Mouse (Mus musculus): Measurements from ENCODE around the gene Grin2c. TPM values are rescaled to one million over a fixed set of nuclear protein-coding genes. Genes with fewer than 3 reads are reported as not detected.

The Grin2c gene
- total and polyA plus RNA-seq, 3 experiments = not detected

- Histone ChIP-seq H3K9ac (ENCODE audit: control insufficient read depth, low read depth, low read length, poor library complexity, severe bottlenecking) (no peak overlapping the region), H3K79me2 (ENCODE audit: control insufficient read depth, insufficient read depth, low read length, poor library complexity) (no peaks in the 10 kb centered on the region), H3K4me3 (ENCODE audit: control insufficient read depth in 1 of 2, insufficient read depth in 1 of 2, low read depth in 2 of 2, low read length in 2 of 2) (no peak overlapping the region), H3K36me3 (ENCODE audit: control insufficient read depth in 1 of 2, insufficient read depth in 2 of 2, low read length in 2 of 2) (no peaks in the 10 kb centered on the region), H3K27ac (ENCODE audit: control insufficient read depth, low read depth, low read length) (no peak overlapping the region), H3K9me3 (replicated peaks; ENCODE audit: insufficient read depth, low read length) (no peaks in the 10 kb centered on the region), H3K27me3 (ENCODE audit: control insufficient read depth in 1 of 2, insufficient read depth in 2 of 2, low read length in 2 of 2) (peaks cover 0 to 5% of the 10 kb centered on the region in 2 experiments; a peak in 1 of 4 replicates), H3K4me1 (ENCODE audit: control insufficient read depth in 1 of 2, insufficient read depth in 2 of 2, low read length in 2 of 2) (no peaks in the 10 kb centered on the region; a peak in 1 of 4 replicates)
- peak; percentile 27 for DNase-seq (ENCODE audit: low read depth, low spot score)
- peak; percentile 7 for TF ChIP-seq RAD21 (IDR thresholded peaks at IDR 0.05; ENCODE audit: low read depth, low read length)
- no peak for TF ChIP-seq POLR2A (IDR thresholded peaks at IDR 0.05; ENCODE audit: control insufficient read depth in 1 of 2, insufficient read depth in 1 of 2, low read depth in 1 of 2, low read length in 2 of 2, poor library complexity in 1 of 2)
- TF ChIP-seq JUND (IDR thresholded peaks at IDR 0.05; ENCODE audit: low read depth, low read length) = no peak
- TF ChIP-seq E2F4 (IDR thresholded peaks at IDR 0.05; ENCODE audit: borderline replicate concordance, low read depth, low read length) = no peak
- TF ChIP-seq SMC3 (IDR thresholded peaks at IDR 0.05; ENCODE audit: low read depth, low read length) = peak; percentile 26; the same call in 1 of the 2 replicates
- peak in 2 of 3 experiments; percentile 42 to 54; a peak in 4 of 6 replicates for TF ChIP-seq CTCF (IDR thresholded peaks at IDR 0.05 in 2 of 3, conservative IDR thresholded peaks at IDR 0.05 in 1 of 3; ENCODE audit: control insufficient read depth in 1 of 3, insufficient read depth in 1 of 3, low read depth in 2 of 3, low read length in 3 of 3, poor library complexity in 1 of 3, severe bottlenecking in 1 of 3)
- no peak for TF ChIP-seq HCFC1 (IDR thresholded peaks at IDR 0.05; ENCODE audit: low read depth, low read length)
Measured at GRCm38 (mm10) chr11:115300745-115301144, 33.7 kb upstream of the Grin2c start.

DNA sequence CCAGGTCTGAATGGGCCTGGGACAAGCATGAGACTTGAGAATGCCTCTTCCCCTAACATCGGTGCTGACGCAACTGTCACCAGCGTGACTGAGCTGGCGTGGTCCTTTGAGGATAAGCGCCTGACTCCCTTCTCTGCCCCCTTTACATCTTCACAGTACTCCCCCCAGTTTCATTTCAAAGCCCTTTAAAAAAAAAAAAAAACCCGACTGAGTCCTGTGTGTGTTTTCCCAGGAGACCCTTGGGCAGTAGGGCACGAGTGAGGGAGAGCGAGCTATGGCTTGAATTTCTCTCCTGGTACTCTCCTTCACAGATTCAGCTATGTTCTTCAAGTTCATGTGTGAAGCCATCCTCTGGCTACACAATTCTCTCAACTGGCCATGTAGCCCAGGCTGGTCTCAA lies 31.1 kb upstream of the Grin2c start:
- no peak overlapping the region for H3K27ac ChIP-seq (ENCODE audit: control insufficient read depth, low read depth, low read length)
- no peak for DNase-seq (ENCODE audit: low read depth, low spot score)
- H3K4me1 ChIP-seq (ENCODE audit: control insufficient read depth in 1 of 2, insufficient read depth in 2 of 2, low read length in 2 of 2) = no peaks in the 10 kb centered on the region; a peak in 1 of 4 replicates
- H3K79me2 ChIP-seq (ENCODE audit: control insufficient read depth, insufficient read depth, low read length, poor library complexity) = no peaks in the 10 kb centered on the region
- TF ChIP-seq ETS1 (IDR thresholded peaks at IDR 0.05; ENCODE audit: low read depth, low read length) (no peak), EP300 (IDR thresholded peaks at IDR 0.05; ENCODE audit: low read depth in 1 of 2, low read length in 2 of 2) (no peak)
- H3K4me3 ChIP-seq (ENCODE audit: control insufficient read depth in 1 of 2, insufficient read depth in 1 of 2, low read depth in 2 of 2, low read length in 2 of 2) = peak overlapping the region; percentile 63 to 72
- 0 out of 4 replicates have a peak, but pooled peaks cover 0 to 1% of the 10 kb centered on the region in 2 experiments for H3K27me3 ChIP-seq (ENCODE audit: control insufficient read depth in 1 of 2, insufficient read depth in 2 of 2, low read length in 2 of 2)
- no peaks in the 10 kb centered on the region for H3K36me3 ChIP-seq (ENCODE audit: control insufficient read depth in 1 of 2, insufficient read depth in 2 of 2, low read length in 2 of 2)
- H3K9ac ChIP-seq (ENCODE audit: control insufficient read depth, low read depth, low read length, poor library complexity, severe bottlenecking) = peak overlapping the region; percentile 54
- no peaks in the 10 kb centered on the region for H3K9me3 ChIP-seq (replicated peaks; ENCODE audit: insufficient read depth, low read length)

- Histone ChIP-seq H3K27ac (ENCODE audit: control insufficient read depth, low read depth, low read length) (no peak within 1 kb of the TSS), H3K79me2 (ENCODE audit: control insufficient read depth, insufficient read depth, low read length, poor library complexity) (no peaks in the 10 kb centered on the region), H3K4me1 (ENCODE audit: control insufficient read depth in 1 of 2, insufficient read depth in 2 of 2, low read length in 2 of 2) (no peaks in the 10 kb centered on the region; a peak in 1 of 4 replicates), H3K4me3 (ENCODE audit: control insufficient read depth in 1 of 2, insufficient read depth in 1 of 2, low read depth in 2 of 2, low read length in 2 of 2) (peak within 1 kb of the TSS; percentile 63 to 72), H3K9ac (ENCODE audit: control insufficient read depth, low read depth, low read length, poor library complexity, severe bottlenecking) (peak within 1 kb of the TSS; percentile 54), H3K36me3 (ENCODE audit: control insufficient read depth in 1 of 2, insufficient read depth in 2 of 2, low read length in 2 of 2) (no peaks in the 10 kb centered on the region), H3K27me3 (ENCODE audit: control insufficient read depth in 1 of 2, insufficient read depth in 2 of 2, low read length in 2 of 2) (no peaks in the 10 kb centered on the region), H3K9me3 (replicated peaks; ENCODE audit: insufficient read depth, low read length) (no peaks in the 10 kb centered on the region)
- DNase-seq (ENCODE audit: low read depth, low spot score) = peak; percentile 82
- no peak for TF ChIP-seq CHD1 (IDR thresholded peaks at IDR 0.05; ENCODE audit: low read depth, low read length)
- peak in 1 of 2 experiments; percentile 50; a peak in 1 of 4 replicates for TF ChIP-seq POLR2A (IDR thresholded peaks at IDR 0.05; ENCODE audit: control insufficient read depth in 1 of 2, insufficient read depth in 1 of 2, low read depth in 1 of 2, low read length in 2 of 2, poor library complexity in 1 of 2)
- peak; percentile 15; the same call in 1 of the 2 replicates for TF ChIP-seq SIN3A (IDR thresholded peaks at IDR 0.05; ENCODE audit: low read length)
- peak; percentile 38; the same call in 1 of the 2 replicates for TF ChIP-seq NELFE (IDR thresholded peaks at IDR 0.05; ENCODE audit: low read depth, low read length)
- peak; percentile 23; the same call in 1 of the 2 replicates for TF ChIP-seq SMC3 (IDR thresholded peaks at IDR 0.05; ENCODE audit: low read depth, low read length)
- TF ChIP-seq CTCF (IDR thresholded peaks at IDR 0.05 in 2 of 3, conservative IDR thresholded peaks at IDR 0.05 in 1 of 3; ENCODE audit: control insufficient read depth in 1 of 3, insufficient read depth in 1 of 3, low read depth in 2 of 3, low read length in 3 of 3, poor library complexity in 1 of 3, severe bottlenecking in 1 of 3) = peak in 2 of 3 experiments; percentile 34 to 48; a peak in 4 of 6 replicates
- TF ChIP-seq UBTF (IDR thresholded peaks at IDR 0.05; ENCODE audit: borderline replicate concordance, insufficient read depth, low read depth, low read length) = 0 out of 2 replicates have a peak, but pooled peaks have one; percentile 38
- TF ChIP-seq ZNF384 (IDR thresholded peaks at IDR 0.05; ENCODE audit: low read depth, low read length) = no peak
- TF ChIP-seq USF1 (IDR thresholded peaks at IDR 0.05; ENCODE audit: low read depth, low read length) = 0 out of 2 replicates have a peak, but pooled peaks have one; percentile 30
- TF ChIP-seq MXI1 (IDR thresholded peaks at IDR 0.05; ENCODE audit: low read depth, low read length) = no peak
- TF ChIP-seq TBP (IDR thresholded peaks at IDR 0.05; ENCODE audit: low read depth, low read length) = no peak; the same call in 1 of the 2 replicates
- no peak for TF ChIP-seq RCOR1 (IDR thresholded peaks at IDR 0.05; ENCODE audit: low read depth, low read length)
- no peak for TF ChIP-seq USF2 (IDR thresholded peaks at IDR 0.05; ENCODE audit: borderline replicate concordance in 1 of 2, insufficient read depth in 1 of 2, low read depth in 1 of 2, low read length in 2 of 2)
Measured at GRCm38 (mm10) chr11:115297214-115297826, 30.3 kb upstream of the Grin2c start, which contains the start of gene Fads6. Gene Fads6 (minus strand): TSS chr11:115297663.

Data from MEL (cell line).